Comparison of ENCODE assay signal across 21 mouse cellular contexts in the genomic region with DNA sequence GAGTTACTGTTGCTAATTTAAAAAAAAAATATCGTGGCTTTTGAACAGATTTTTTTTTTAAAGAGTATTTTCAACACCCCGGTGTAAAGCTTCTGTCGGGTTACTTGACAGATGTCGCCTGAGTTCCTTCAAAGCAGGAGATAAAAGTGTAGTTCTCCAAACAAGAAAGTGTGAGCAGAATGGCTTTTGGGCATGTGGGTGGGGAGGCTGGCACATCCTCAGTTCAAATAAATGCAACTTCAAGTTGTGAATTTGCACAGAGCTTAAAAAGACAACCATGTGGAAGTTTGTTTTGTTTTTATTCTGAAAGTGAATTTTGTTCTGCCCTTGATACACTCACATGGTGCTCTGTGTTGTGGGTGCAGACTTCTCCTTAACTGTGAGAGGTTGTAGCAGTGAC.
DNase-seq lines count a peak whose midpoint lies in the region; ATAC-seq and TF ChIP-seq lines count a peak whose summit lies in the region.
"Had no signal": no experiment of that assay in that cellular context is flagged by ENCODE, and none has a peak within 500 bp of the region (broad histone marks: within the 10 kb centered on the region; RNA-seq: fewer than 3 reads in every experiment).

No protein-coding gene starts in this region.

- no peaks in the 10 kb centered on the region for H3K4me1 ChIP-seq in forebrain, postnatal 0 days (ENCODE audit: insufficient read depth)
- no peaks in the 10 kb centered on the region for H3K4me1 ChIP-seq in forebrain, embryonic 11.5 days (replicated peaks; ENCODE audit: control insufficient read depth, insufficient read depth, low read length)
- H3K4me1 ChIP-seq in midbrain, embryonic 16.5 days (ENCODE audit: control insufficient read depth, insufficient read depth, low read length) = no peaks in the 10 kb centered on the region
- H3K4me1 ChIP-seq: forebrain, embryonic 12.5 days; heart, embryonic 15.5 days; limb, embryonic 13.5 days; neural tube, embryonic 12.5 days; stomach, embryonic 15.5 days had no signal

- no peak; the same call in 1 of the 2 replicates for ATAC-seq in forebrain, postnatal 0 days
- ATAC-seq in forebrain, embryonic 11.5 days (replicated peaks; ENCODE audit: low FRiP score) = no peak
- ATAC-seq in megakaryocyte, adult 5-6 weeks (ENCODE audit: poor library complexity, severe bottlenecking) = no peak
- no peak for ATAC-seq in midbrain, embryonic 16.5 days
- ATAC-seq: CD4-positive, CD25-positive, alpha-beta regulatory T cell, adult 4 months; lung, postnatal 0 days had no signal

- no peak overlapping the region for H3K4me3 ChIP-seq in forebrain, postnatal 0 days (ENCODE audit: low read depth, low read length)
- no peak overlapping the region for H3K4me3 ChIP-seq in forebrain, embryonic 11.5 days (ENCODE audit: low read depth, low read length)
- no peak overlapping the region for H3K4me3 ChIP-seq in midbrain, embryonic 16.5 days (ENCODE audit: low read depth, low read length)
- H3K4me3 ChIP-seq: forebrain, embryonic 12.5 days; heart, embryonic 15.5 days; limb, embryonic 13.5 days; neural tube, embryonic 12.5 days; stomach, embryonic 15.5 days had no signal

- H3K27me3 ChIP-seq in forebrain, postnatal 0 days (ENCODE audit: insufficient read depth, low read length) = no peaks in the 10 kb centered on the region
- no peaks in the 10 kb centered on the region for H3K27me3 ChIP-seq in forebrain, embryonic 11.5 days (ENCODE audit: control insufficient read depth, insufficient read depth, low read length)
- no peaks in the 10 kb centered on the region for H3K27me3 ChIP-seq in midbrain, embryonic 16.5 days (ENCODE audit: control insufficient read depth, insufficient read depth, low read depth, low read length)
- H3K27me3 ChIP-seq: forebrain, embryonic 12.5 days; heart, embryonic 15.5 days; limb, embryonic 13.5 days; neural tube, embryonic 12.5 days; stomach, embryonic 15.5 days had no signal

- H3K27ac ChIP-seq in forebrain, postnatal 0 days (ENCODE audit: low read depth, low read length) = no peak overlapping the region
- no peak overlapping the region for H3K27ac ChIP-seq in forebrain, embryonic 11.5 days (ENCODE audit: low read depth, low read length)
- H3K27ac ChIP-seq in midbrain, embryonic 16.5 days (ENCODE audit: low read length) = no peak overlapping the region
- H3K27ac ChIP-seq: forebrain, embryonic 12.5 days; heart, embryonic 15.5 days; limb, embryonic 13.5 days; liver, embryonic 14.5 days; neural tube, embryonic 12.5 days; stomach, embryonic 15.5 days had no signal

- DNase-seq in forebrain, postnatal 0 days = peak; percentile 7
- no peak for DNase-seq in forebrain, embryonic 11.5 days (ENCODE audit: low spot score)
- DNase-seq in layer of hippocampus, adult 9-10 months (ENCODE audit: low spot score) = peak; percentile 4
- peak; percentile 24 to 50 for DNase-seq in left cerebral cortex, postnatal 14 days (ENCODE audit: low spot score in 2 of 2)
- DNase-seq in telencephalon, adult 2 months (ENCODE audit: low read depth, low spot score) = peak; percentile 76
- no peak for DNase-seq in T-cell, adult 2 months (ENCODE audit: low spot score)
- DNase-seq: cerebellum, adult 11 months; cerebellum, postnatal 25 days; kidney, adult 2 months; kidney, postnatal 36 days had no signal

- WGBS in forebrain, postnatal 0 days = 52% methylated on average over 4 of the region's 4 CpGs
- WGBS in forebrain, embryonic 11.5 days = 72% methylated on average over 4 of the region's 4 CpGs
- 62% methylated on average over 4 of the region's 4 CpGs for WGBS in midbrain, embryonic 16.5 days

- H3K9ac ChIP-seq in forebrain, postnatal 0 days = no peak overlapping the region
- H3K9ac ChIP-seq in forebrain, embryonic 11.5 days (ENCODE audit: low read length) = no peak overlapping the region
- no peak overlapping the region for H3K9ac ChIP-seq in midbrain, embryonic 16.5 days (ENCODE audit: low read depth, low read length)
- H3K9ac ChIP-seq: forebrain, embryonic 12.5 days; heart, embryonic 15.5 days; limb, embryonic 13.5 days; liver, embryonic 14.5 days; neural tube, embryonic 12.5 days; stomach, embryonic 15.5 days had no signal

- no peak overlapping the region for H3K4me2 ChIP-seq in forebrain, postnatal 0 days (ENCODE audit: low read depth)
- H3K4me2 ChIP-seq in forebrain, embryonic 11.5 days (ENCODE audit: low read depth, low read length, severe bottlenecking) = no peak overlapping the region
- no peak overlapping the region for H3K4me2 ChIP-seq in midbrain, embryonic 16.5 days (ENCODE audit: low read length)
- H3K4me2 ChIP-seq: forebrain, embryonic 12.5 days; heart, embryonic 15.5 days; limb, embryonic 13.5 days; neural tube, embryonic 12.5 days; stomach, embryonic 15.5 days had no signal

- intact Hi-C loops in left cerebral cortex, postnatal 14 days (cut with DNase I) = no loop called here

- H3K9me3 ChIP-seq in forebrain, postnatal 0 days (ENCODE audit: low read length) = no peaks in the 10 kb centered on the region
- no peaks in the 10 kb centered on the region for H3K9me3 ChIP-seq in forebrain, embryonic 11.5 days (ENCODE audit: control insufficient read depth, low read length)
- H3K9me3 ChIP-seq in midbrain, embryonic 16.5 days (replicated peaks; ENCODE audit: control insufficient read depth, low read length, poor library complexity, severe bottlenecking) = no peaks in the 10 kb centered on the region
- H3K9me3 ChIP-seq: forebrain, embryonic 12.5 days; G1E; heart, embryonic 15.5 days; limb, embryonic 13.5 days; neural tube, embryonic 12.5 days; stomach, embryonic 15.5 days had no signal

- H3K36me3 ChIP-seq in forebrain, postnatal 0 days (ENCODE audit: insufficient read depth) = no peaks in the 10 kb centered on the region
- no peaks in the 10 kb centered on the region for H3K36me3 ChIP-seq in forebrain, embryonic 11.5 days (ENCODE audit: control insufficient read depth, insufficient read depth, low read length)
- H3K36me3 ChIP-seq in midbrain, embryonic 16.5 days (ENCODE audit: control insufficient read depth, insufficient read depth, low read length) = no peaks in the 10 kb centered on the region
- H3K36me3 ChIP-seq: forebrain, embryonic 12.5 days; G1E; heart, embryonic 15.5 days; limb, embryonic 13.5 days; neural tube, embryonic 12.5 days; stomach, embryonic 15.5 days had no signal

- no peak for TF ChIP-seq CTCF in forebrain, postnatal 0 days (IDR thresholded peaks at IDR 0.05; ENCODE audit: low read depth)

Comparison
In these comparisons a context has a peak if more than half of its experiments do, and no peak if none do; other contexts are left out.
1. DNase-seq: peak in forebrain, postnatal 0 days (single experiment), layer of hippocampus, adult 9-10 months (single experiment), left cerebral cortex, postnatal 14 days (2 of 2) and telencephalon, adult 2 months (single experiment); none in forebrain, embryonic 11.5 days (single experiment) and T-cell, adult 2 months (single experiment).